Mouse (Mus musculus) erythroid progenitor cell, adult 5-6 weeks (primary cell): ENCODE results near the gene Gm10230. TPM values are rescaled to one million over a fixed set of nuclear protein-coding genes. Genes with fewer than 3 reads are reported as not detected.
"Not testable (repeated sequence)": the region's sequence is repeated elsewhere in the genome, so short reads cannot be mapped to it uniquely, and the experiment has no call there.

Source experiments
- ATAC-seq: replicated peaks from 2 replicates; pipeline ENCODE4 v1.8.0; 2016; ENCODE audit warnings: moderate number of reproducible peaks, mild to moderate bottlenecking, moderate TSS enrichment, inconsistent platforms; ENCODE audit not compliant: poor library complexity, low FRiP score, severe bottlenecking
- total RNA-seq, 2 experiments: library from RNA; stranded (forward) in 1 of 2; stranded (reverse) in 1 of 2; fragments of 150-400 nt in 1 of 2; fragments of 186-747, 209-891 nt in 1 of 2; gene quantifications; 2 replicates each; pipeline versions ENCODE4 v1.2.3 to v1.2.4; 2015 to 2017; ENCODE audit warnings: low replicate concordance in 2 of 2

The Gm10230 gene
- total RNA-seq (2015; ENCODE audit: low replicate concordance) (not detected in 2 replicates), total RNA-seq (2017; ENCODE audit: low replicate concordance) (not detected in 2 replicates)

GRCm38 (mm10) chrX:27494782-27495181 is at the start of gene Gm10230:
Gene Gm10230, minus strand, starts transcription at chrX:27494882.
- not testable (repeated sequence) for ATAC-seq
